Mouse (Mus musculus) cerebellum, adult 2 months (tissue): ENCODE measurements at regions not wholly inside any gene's neighbourhood (a gene's known extent, or its start where the extent isn't known, plus 50 kb on each side); places are given as distances from the start of the nearest gene placed in this dataset.

Experiments
- CTCF ChIP-seq: fragments of 200-500 bp; IDR thresholded peaks from 2 replicates; pipeline ENCODE4 v1.5.1; 2011; ENCODE audit warnings: low read depth, mild to moderate bottlenecking, control low read depth, low read length, moderate library complexity, borderline replicate concordance; ENCODE audit not compliant: insufficient read depth
- POLR2A ChIP-seq: fragments of 200-500 bp; IDR thresholded peaks from 2 replicates; pipeline ENCODE4 v1.6.1; 2011; ENCODE audit warnings: low read length, control low read depth, borderline replicate concordance; ENCODE audit not compliant: insufficient read depth

- TF ChIP-seq CTCF: no peak
- TF ChIP-seq POLR2A: no peak
Measured at GRCm38 (mm10) chr16:50482360-50482786, 50.2 kb upstream of the Bbx start.
